7 mouse cellular contexts compared by ENCODE assay signal in the genomic region with DNA sequence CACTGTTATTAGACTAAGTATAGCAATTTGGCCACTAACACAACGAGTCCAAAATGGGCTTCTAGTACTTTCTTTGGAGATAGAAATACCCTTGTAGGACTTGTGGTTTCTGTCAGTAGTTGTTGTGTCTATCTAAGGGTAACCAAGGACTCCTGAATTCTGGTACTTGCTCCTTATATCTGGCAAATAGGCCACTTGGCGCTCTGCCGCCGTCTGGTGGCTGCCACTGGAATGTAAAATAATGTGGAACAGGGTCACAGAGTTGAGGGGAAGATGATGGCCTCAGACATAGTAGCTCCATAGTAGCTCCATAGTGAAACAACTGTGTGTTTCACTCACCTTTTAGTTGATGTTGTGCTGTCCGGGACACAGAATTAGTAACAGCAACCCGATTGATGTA. TPM values are rescaled to one million over a fixed set of nuclear protein-coding genes. Genes with fewer than 3 reads are reported as not detected.
DNase-seq lines count a peak whose midpoint lies in the region; ATAC-seq and TF ChIP-seq lines count a peak whose summit lies in the region.

No protein-coding gene starts in this region.

- ATAC-seq in inflammation-experienced regulatory T-cells, adult 6 months = peak; percentile 85
- ATAC-seq in lung, postnatal 0 days = peak; percentile 46; the same call in 1 of the 2 replicates

- H3K27me3 ChIP-seq in lung, postnatal 0 days (replicated peaks; ENCODE audit: insufficient read depth, low read length) = no peaks in the 10 kb centered on the region

- H3K27ac ChIP-seq in lung, postnatal 0 days (ENCODE audit: low read length) = no peak overlapping the region

- no peak overlapping the region for H3K4me3 ChIP-seq in lung, postnatal 0 days (ENCODE audit: low read depth, low read length)

- no peaks in the 10 kb centered on the region for H3K9me3 ChIP-seq in lung, postnatal 0 days (ENCODE audit: low read length)

- TF ChIP-seq CTCF in lung, postnatal 0 days (IDR thresholded peaks at IDR 0.05) = peak; percentile 95

- no peaks in the 10 kb centered on the region for H3K4me1 ChIP-seq in lung, postnatal 0 days (ENCODE audit: insufficient read depth, low read depth, low read length)

- DNase-seq in right cerebral cortex, adult 2 months (ENCODE audit: low spot score in 2 of 2) = peak; percentile 39 to 50
- no peak for DNase-seq in right cerebral cortex, postnatal 36 days (ENCODE audit: low spot score in 2 of 2)
- peak; percentile 73 for DNase-seq in adipocyte (ENCODE audit: low spot score)
- DNase-seq in embryo, embryonic 10 days (ENCODE audit: low spot score) = peak; percentile 60
- peak; percentile 71 for DNase-seq in lung, postnatal 0 days (ENCODE audit: low spot score)
- peak; percentile 59 to 79 for DNase-seq in spleen, adult 18-20 months

- TF ChIP-seq EP300 in lung, postnatal 0 days (IDR thresholded peaks at IDR 0.05) = no peak

- no peak overlapping the region for H3K9ac ChIP-seq in lung, postnatal 0 days (replicated peaks; ENCODE audit: low read depth)

- WGBS in lung, postnatal 0 days = 55% methylated on average over 6 of the region's 6 CpGs

- no peak overlapping the region for H3K4me2 ChIP-seq in lung, postnatal 0 days (replicated peaks; ENCODE audit: low read depth, low read length)

- H3K36me3 ChIP-seq in lung, postnatal 0 days (ENCODE audit: insufficient read depth, low read length) = no peaks in the 10 kb centered on the region

RNA-seq across cellular contexts. Expression of a gene that starts 8.7 kb away (rescaled TPM):
- not detected for polyA plus RNA-seq in inflammation-experienced regulatory T-cells, adult 6 months (2017; shearing (Covaris generic))
- polyA plus RNA-seq in lung, postnatal 0 days (2015; fragmentation: Nextera tagmentation; extraction: Ambion mirVana) = 67.6 and 90.5 TPM in 2 replicates

Comparison
In these comparisons a context has a peak if more than half of its experiments do, and no peak if none do; other contexts are left out.
1. DNase-seq: peak in right cerebral cortex, adult 2 months (2 of 2), adipocyte (single experiment), embryo, embryonic 10 days (single experiment), lung, postnatal 0 days (single experiment) and spleen, adult 18-20 months (2 of 2); none in right cerebral cortex, postnatal 36 days (0 of 2).
2. RNA of a gene that starts 8.7 kb away (polyA plus RNA-seq): 67.6 to 90.5 TPM in lung, postnatal 0 days; not detected in inflammation-experienced regulatory T-cells, adult 6 months; every median in the first group is over 10 times any median in the second.